ENCODE assay signal across 24 mouse cellular contexts in genomic region chr19:34043008-34043407, GRCm38 (mm10). TPM values are rescaled to one million over a fixed set of nuclear protein-coding genes. Genes with fewer than 3 reads are reported as not detected.
DNase-seq lines count a peak whose midpoint lies in the region; ATAC-seq lines count a peak whose summit lies in the region.
"Had no signal": no experiment of that assay in that cellular context is flagged by ENCODE, and none has a peak within 500 bp of the region (broad histone marks: within the 10 kb centered on the region; RNA-seq: fewer than 3 reads in every experiment).

No protein-coding gene starts in this region.

- no peak for DNase-seq in midbrain, embryonic 11.5 days (ENCODE audit: low spot score, missing footprints)
- DNase-seq in Muller cell, postnatal 12 days (ENCODE audit: inconsistent ontology term), result peak; percentile 7
- DNase-seq in adrenal gland, postnatal 14 days, result peak; percentile 51
- DNase-seq in mesoderm, embryonic 11.5 days (ENCODE audit: low read depth, low spot score), result peak; percentile 24
- no peak for DNase-seq in right cerebral cortex, adult 2 months (ENCODE audit: low spot score in 2 of 2)
- DNase-seq in right cerebral cortex, postnatal 36 days (ENCODE audit: low spot score in 2 of 2), result no peak
- no peak for DNase-seq in left cerebral cortex, adult 8-10 months (ENCODE audit: low spot score in 2 of 2)
- DNase-seq: cerebellum, adult 2 months; heart, adult 18-20 months; heart, postnatal 10 days; kidney, adult 9 months; kidney, postnatal 4 days; layer of hippocampus, postnatal 36 days; lung, postnatal 10 days; spleen, adult 18-20 months had no signal

- 66% methylated on average over 6 of the region's 6 CpGs for WGBS in midbrain, embryonic 11.5 days
- WGBS in midbrain, embryonic 15.5 days, result 52% methylated on average over 6 of the region's 6 CpGs

- no peaks in the 10 kb centered on the region for H3K4me1 ChIP-seq in midbrain, embryonic 11.5 days (ENCODE audit: control insufficient read depth, insufficient read depth, low read length)
- H3K4me1 ChIP-seq in midbrain, embryonic 15.5 days, result no peaks in the 10 kb centered on the region
- H3K4me1 ChIP-seq: midbrain, embryonic 12.5 days; stomach, embryonic 15.5 days had no signal

- no peak overlapping the region for H3K4me3 ChIP-seq in midbrain, embryonic 11.5 days (ENCODE audit: low read depth, low read length)
- no peak overlapping the region for H3K4me3 ChIP-seq in midbrain, embryonic 15.5 days
- H3K4me3 ChIP-seq: midbrain, embryonic 12.5 days; neural tube, embryonic 13.5 days; stomach, embryonic 15.5 days had no signal

- H3K27ac ChIP-seq in midbrain, embryonic 11.5 days (ENCODE audit: low read depth, low read length), result no peak overlapping the region
- H3K27ac ChIP-seq in midbrain, embryonic 15.5 days, result no peak overlapping the region
- H3K27ac ChIP-seq: liver, embryonic 14.5 days; midbrain, embryonic 12.5 days; neural tube, embryonic 13.5 days; stomach, embryonic 15.5 days had no signal

- H3K9ac ChIP-seq in midbrain, embryonic 11.5 days (ENCODE audit: low read length), result no peak overlapping the region
- no peak overlapping the region for H3K9ac ChIP-seq in midbrain, embryonic 15.5 days
- H3K9ac ChIP-seq: liver, embryonic 14.5 days; midbrain, embryonic 12.5 days; neural tube, embryonic 13.5 days; stomach, embryonic 15.5 days had no signal

- H3K4me2 ChIP-seq in midbrain, embryonic 11.5 days, result no peak overlapping the region
- H3K4me2 ChIP-seq in midbrain, embryonic 15.5 days, result no peak overlapping the region
- H3K4me2 ChIP-seq: midbrain, embryonic 12.5 days; neural tube, embryonic 13.5 days; stomach, embryonic 15.5 days had no signal

- peak; percentile 30; the same call in 1 of the 2 replicates for ATAC-seq in midbrain, embryonic 11.5 days (ENCODE audit: low FRiP score)
- no peak for ATAC-seq in midbrain, embryonic 15.5 days (replicated peaks)
- ATAC-seq: forebrain, embryonic 16.5 days had no signal

- no peaks in the 10 kb centered on the region for H3K9me3 ChIP-seq in midbrain, embryonic 11.5 days (ENCODE audit: control insufficient read depth, low read length)
- H3K9me3 ChIP-seq in midbrain, embryonic 15.5 days, result no peaks in the 10 kb centered on the region
- H3K9me3 ChIP-seq: midbrain, embryonic 12.5 days; neural tube, embryonic 13.5 days; stomach, embryonic 15.5 days had no signal

- H3K27me3 ChIP-seq in midbrain, embryonic 11.5 days (ENCODE audit: control insufficient read depth, insufficient read depth, low read length), result no peaks in the 10 kb centered on the region
- H3K27me3 ChIP-seq in midbrain, embryonic 15.5 days (replicated peaks), result no peaks in the 10 kb centered on the region
- H3K27me3 ChIP-seq: midbrain, embryonic 12.5 days; neural tube, embryonic 13.5 days; stomach, embryonic 15.5 days had no signal

- no peaks in the 10 kb centered on the region for H3K36me3 ChIP-seq in midbrain, embryonic 11.5 days (ENCODE audit: control insufficient read depth, insufficient read depth, low read length)
- no peaks in the 10 kb centered on the region for H3K36me3 ChIP-seq in midbrain, embryonic 15.5 days (replicated peaks)
- H3K36me3 ChIP-seq: midbrain, embryonic 12.5 days; neural tube, embryonic 13.5 days; stomach, embryonic 15.5 days had no signal

RNA-seq across cellular contexts. Expression of gene Lipn, which starts 24.1 kb away (rescaled TPM):
- polyA plus RNA-seq in midbrain, embryonic 11.5 days (2014; fragmentation: Nextera tagmentation; extraction: Ambion mirVana), result not detected in 2 replicates
- polyA plus RNA-seq in midbrain, embryonic 15.5 days (2015; fragmentation: Nextera tagmentation; extraction: Ambion mirVana), result not detected in 2 replicates
- total RNA-seq in adrenal gland, postnatal 14 days (2021), result 0.64 TPM in 1 of 2 replicates, not detected in the other
- total RNA-seq in left cerebral cortex, adult 8-10 months (2022), result not detected
- total RNA-seq: gastrocnemius, adult 18-20 months; heart, adult 18-20 months; heart, postnatal 10 days; layer of hippocampus, postnatal 36 days had no signal
- polyA plus RNA-seq: cerebellum, adult 2 months; cortical plate, adult 2 months; forebrain, embryonic 16.5 days; limb, embryonic 11.5 days; liver, embryonic 14.5 days; midbrain, embryonic 12.5 days; neural tube, embryonic 13.5 days had no signal

RNA-seq across cellular contexts. Expression of gene Lipk, which starts 34.9 kb away (rescaled TPM):
- not detected in 2 replicates for polyA plus RNA-seq in midbrain, embryonic 11.5 days (2014; fragmentation: Nextera tagmentation; extraction: Ambion mirVana)
- not detected in 2 replicates for polyA plus RNA-seq in midbrain, embryonic 15.5 days (2015; fragmentation: Nextera tagmentation; extraction: Ambion mirVana)
- 0.26 and 0.34 TPM in 2 replicates for total RNA-seq in adrenal gland, postnatal 14 days (2021)
- not detected for total RNA-seq in left cerebral cortex, adult 8-10 months (2022)
- total RNA-seq: gastrocnemius, adult 18-20 months; heart, adult 18-20 months; heart, postnatal 10 days; layer of hippocampus, postnatal 36 days had no signal
- polyA plus RNA-seq: cerebellum, adult 2 months; forebrain, embryonic 16.5 days; limb, embryonic 11.5 days; liver, embryonic 14.5 days; midbrain, embryonic 12.5 days; neural tube, embryonic 13.5 days had no signal

RNA-seq across cellular contexts. Expression of gene Lipm, which starts 57.7 kb away (rescaled TPM):
- not detected in 2 replicates for polyA plus RNA-seq in midbrain, embryonic 11.5 days (2014; fragmentation: Nextera tagmentation; extraction: Ambion mirVana)
- not detected in 2 replicates for polyA plus RNA-seq in midbrain, embryonic 15.5 days (2015; fragmentation: Nextera tagmentation; extraction: Ambion mirVana)
- total RNA-seq in adrenal gland, postnatal 14 days (2021), result not detected in 2 replicates
- total RNA-seq in left cerebral cortex, adult 8-10 months (2022), result under 1 TPM in 2 of 4 experiments, not detected in 2; 0.11 to 0.23 TPM
- total RNA-seq: gastrocnemius, adult 18-20 months; heart, adult 18-20 months; heart, postnatal 10 days had no signal
- polyA plus RNA-seq: cerebellum, adult 2 months; forebrain, embryonic 16.5 days; limb, embryonic 11.5 days; liver, embryonic 14.5 days; midbrain, embryonic 12.5 days; neural tube, embryonic 13.5 days had no signal

Comparison
In these comparisons a context has a peak if more than half of its experiments do, and no peak if none do; other contexts are left out.
1. DNase-seq: peak in Muller cell, postnatal 12 days (single experiment), adrenal gland, postnatal 14 days (single experiment) and mesoderm, embryonic 11.5 days (single experiment); none in midbrain, embryonic 11.5 days (single experiment), right cerebral cortex, adult 2 months (0 of 2), right cerebral cortex, postnatal 36 days (0 of 2) and left cerebral cortex, adult 8-10 months (0 of 2).